Mouse (Mus musculus): Measurements from ENCODE around the gene Actl6b.

Actl6b gene

GRCm38 (mm10) chr5:137529221-137529995, 23.9 kb upstream of the Actl6b start:
- DNase-seq, result no peak

- no peak for DNase-seq
Observed at GRCm38 (mm10) chr5:137530075-137530474, 23.2 kb upstream of the Actl6b start.

- peak; percentile 72 for DNase-seq
Observed at GRCm38 (mm10) chr5:137530588-137531413, 22.5 kb upstream of the Actl6b start.

DNA sequence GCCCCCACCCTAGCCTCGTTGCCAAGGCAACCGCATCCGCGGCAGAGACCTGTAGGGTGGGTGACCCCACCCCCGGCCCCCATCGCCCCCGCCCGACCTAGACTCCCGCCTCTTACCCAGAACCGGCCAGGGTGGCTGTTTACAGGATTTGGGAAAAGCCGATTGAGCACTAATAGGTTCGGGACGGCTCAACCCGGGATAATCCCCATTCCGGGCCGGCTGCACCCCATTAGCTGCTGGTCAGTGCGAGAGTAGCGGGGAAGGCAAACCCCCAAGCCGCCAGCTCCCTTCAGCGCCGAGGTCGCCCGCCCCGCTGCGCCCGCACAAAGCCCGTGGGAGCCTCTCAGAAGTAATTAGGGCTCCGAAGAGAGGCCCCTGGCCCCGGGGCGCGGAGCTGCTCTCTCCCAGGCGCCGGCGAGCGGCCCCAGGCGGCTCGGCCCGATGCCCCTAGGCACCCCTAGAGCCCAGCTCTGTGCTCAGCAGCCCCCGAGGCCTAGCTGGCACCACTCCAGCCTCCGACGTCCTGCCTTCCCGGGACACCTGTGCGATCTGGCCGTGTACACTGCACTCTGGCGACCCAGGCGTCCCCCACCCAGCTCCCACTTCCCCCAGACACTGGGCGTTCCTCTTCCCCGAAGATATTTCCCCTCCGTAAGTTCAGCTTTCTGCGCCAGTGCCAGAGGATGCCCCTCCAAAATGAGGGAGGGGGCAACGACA, 21.7 kb upstream of the Actl6b start:
- peak; percentile 67 for DNase-seq

DNA sequence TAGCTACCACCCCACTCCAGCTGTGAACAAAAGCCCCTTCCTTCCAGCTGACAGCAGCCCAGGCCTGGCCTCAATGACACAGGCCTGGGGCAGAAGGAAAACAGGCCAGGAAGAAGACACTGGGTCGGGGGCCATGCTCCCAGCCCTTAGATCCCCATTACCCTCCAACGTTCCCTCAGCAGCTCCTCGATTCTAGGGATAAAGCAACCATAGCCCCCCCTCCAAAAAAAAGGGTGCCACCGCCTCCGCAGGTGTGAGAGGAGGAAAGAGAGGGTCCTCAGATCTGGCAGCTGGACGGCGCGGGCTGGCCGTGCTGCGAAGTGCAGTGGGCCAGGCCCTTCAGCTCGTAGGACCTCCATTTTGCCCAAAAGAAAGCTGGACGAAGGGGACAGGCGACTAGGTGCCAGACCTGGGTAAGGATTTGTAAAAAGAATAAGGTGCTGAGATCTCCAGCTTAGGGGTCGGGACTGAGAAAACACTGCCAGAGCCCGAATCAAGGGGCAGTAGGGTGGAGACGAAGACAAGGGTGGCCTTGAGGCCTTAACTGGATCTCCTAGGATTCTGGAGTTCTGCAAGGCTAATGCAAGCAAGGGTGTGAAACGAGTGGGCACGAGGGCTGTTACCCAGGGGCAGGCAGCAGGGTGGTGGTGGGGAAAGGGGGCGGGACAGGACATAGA, 21.0 kb upstream of the Actl6b start:
- DNase-seq, result peak; percentile 61

GRCm38 (mm10) chr5:137532808-137533116, 20.6 kb upstream of the Actl6b start:
- no peak for DNase-seq

GRCm38 (mm10) chr5:137533117-137533827, 20.0 kb upstream of the Actl6b start, which contains the start of the genes Epo and Gnb2:
TSS of gene Epo (minus strand) at chr5:137533242.
TSS of gene Gnb2 (minus strand) at chr5:137533510.
- DNase-seq, result peak; percentile 99

DNA sequence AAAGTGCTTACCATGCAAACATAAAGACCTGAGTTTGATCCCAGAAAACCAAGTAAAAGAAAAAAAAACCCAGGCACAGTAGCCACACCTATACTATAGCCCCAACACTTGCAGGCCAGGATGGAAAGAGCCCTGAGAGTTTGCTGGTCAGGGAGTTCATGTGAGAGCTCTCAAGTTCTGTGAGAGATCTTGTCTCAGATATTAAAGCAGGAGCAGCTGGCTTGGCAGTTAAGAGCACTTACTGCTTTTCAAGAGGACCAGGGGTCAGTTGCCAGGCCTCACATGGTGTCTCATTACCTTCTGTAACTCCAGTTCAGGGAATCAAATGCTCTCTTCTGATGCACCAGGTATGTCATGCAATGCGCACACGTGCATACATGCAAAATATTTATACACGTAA, 18.6 kb upstream of the Actl6b start:
- DNase-seq, result no peak

DNA sequence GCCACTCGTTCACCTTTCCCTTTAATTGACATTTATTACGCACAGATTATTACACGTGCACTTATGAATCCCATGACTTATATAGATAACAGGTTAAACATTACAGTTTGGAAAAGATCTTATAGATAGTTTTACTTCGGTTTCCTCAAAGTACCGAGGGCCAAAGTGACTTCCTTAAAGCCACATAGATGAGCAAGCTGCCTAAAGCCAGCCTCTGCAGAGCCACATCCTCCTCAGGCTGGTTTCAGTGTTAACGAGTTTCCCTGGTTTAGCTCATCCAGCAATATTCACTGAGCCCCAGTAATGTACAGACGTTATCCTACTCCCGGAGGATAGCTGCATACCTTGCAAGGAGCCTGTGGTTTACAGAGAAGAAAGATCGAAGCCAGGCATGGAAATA, 18.0 kb upstream of the Actl6b start:
- no peak for DNase-seq

- no peak for DNase-seq
Observed at GRCm38 (mm10) chr5:137537461-137537860, 15.9 kb upstream of the Actl6b start.

DNA sequence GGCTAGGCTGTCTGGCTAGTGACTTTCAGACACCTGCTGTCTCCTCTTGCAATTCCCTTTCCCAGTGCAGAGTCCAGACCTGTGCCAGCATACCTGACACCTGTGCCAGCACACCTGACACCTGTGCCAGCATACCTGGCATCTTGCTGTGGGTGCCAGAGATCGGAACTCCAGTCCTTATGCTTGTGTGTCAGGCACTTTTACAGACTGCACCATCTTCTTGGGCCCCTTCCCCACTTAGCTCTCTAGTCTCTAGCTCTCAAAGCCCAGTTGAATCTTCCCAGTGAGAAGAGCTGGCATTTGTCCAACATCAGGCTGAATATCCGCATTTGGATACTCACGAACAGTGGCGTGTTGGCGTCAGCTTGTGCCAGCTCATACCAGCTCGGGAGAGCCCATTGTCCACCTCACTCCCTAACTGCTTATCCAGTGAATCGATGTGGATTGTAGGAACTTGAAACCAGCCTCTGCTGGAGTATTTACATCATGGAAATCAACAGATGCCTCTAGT, 14.0 kb upstream of the Actl6b start:
- no peak for DNase-seq

GRCm38 (mm10) chr5:137540991-137541390, 12.3 kb upstream of the Actl6b start:
- no peak for DNase-seq

- DNase-seq, result no peak
Observed at GRCm38 (mm10) chr5:137541768-137542540, 11.4 kb upstream of the Actl6b start.

DNA sequence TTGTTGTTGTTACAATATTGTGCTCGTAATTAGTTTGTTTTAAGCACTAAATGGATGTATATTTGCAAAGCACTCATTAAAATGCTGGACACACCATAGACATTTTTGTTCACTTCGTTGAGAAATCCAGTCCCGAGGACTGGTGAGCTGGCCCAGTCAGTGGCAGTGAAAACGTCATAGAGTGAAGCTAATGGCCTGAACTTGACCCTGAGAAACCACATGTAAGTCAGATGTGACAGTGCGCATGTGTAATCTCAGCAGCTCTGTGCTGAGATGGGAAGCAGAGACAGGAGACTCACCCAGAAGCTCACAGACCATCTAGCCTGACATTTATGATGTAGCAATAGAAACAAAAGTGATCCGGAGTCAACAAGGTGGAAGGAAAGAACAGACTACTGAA, 8.4 kb upstream of the Actl6b start:
- DNase-seq, result no peak

GRCm38 (mm10) chr5:137545596-137545995, 7.7 kb upstream of the Actl6b start:
- no peak for DNase-seq

DNA sequence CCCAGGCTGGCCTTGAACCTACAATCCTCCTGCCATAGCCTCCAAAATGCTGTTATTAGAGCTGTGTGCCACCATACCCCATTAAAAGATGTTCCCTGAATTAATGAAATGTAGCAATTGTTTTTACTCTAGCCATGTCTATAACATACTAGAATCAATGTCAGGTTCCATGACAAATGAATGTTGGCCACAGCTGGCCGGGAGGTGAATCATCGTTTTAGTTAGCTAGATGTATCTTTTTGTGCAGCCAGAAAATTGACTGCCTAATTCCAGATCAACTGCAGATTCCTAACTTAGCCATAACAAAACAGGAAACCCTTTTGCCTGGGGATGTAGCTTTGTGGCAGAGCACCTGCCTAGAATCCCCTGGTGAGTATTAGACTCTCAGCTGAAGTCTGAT, 3.5 kb upstream of the Actl6b start:
- DNase-seq, result no peak

- DNase-seq, result no peak
Observed at GRCm38 (mm10) chr5:137551119-137551518, 2.2 kb upstream of the Actl6b start.

DNA sequence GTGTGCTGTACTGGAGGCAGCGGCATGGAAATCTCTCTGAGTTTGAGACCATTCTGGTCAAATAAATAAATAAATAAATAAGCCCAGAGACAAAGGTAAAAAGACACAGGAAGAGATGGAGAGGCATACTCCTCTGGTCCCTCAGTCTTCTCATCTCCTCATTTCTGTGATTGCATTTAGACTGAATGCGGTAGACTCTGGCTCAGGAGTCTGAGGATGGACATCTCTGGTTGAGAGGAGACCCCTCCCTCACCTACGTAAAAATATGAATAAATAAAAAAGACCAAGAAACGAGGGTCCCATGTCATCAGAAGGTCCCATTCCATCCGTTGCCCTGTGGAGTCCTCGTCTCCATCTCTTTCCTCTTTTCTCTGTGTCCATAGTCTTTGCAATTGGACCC, 317 bp upstream of the Actl6b start:
- no peak for DNase-seq

- DNase-seq, result no peak
Observed at GRCm38 (mm10) chr5:137553898-137554297, 581 bp downstream of the Actl6b start.

- DNase-seq, result no peak
Observed at GRCm38 (mm10) chr5:137561556-137561955, 8.2 kb downstream of the Actl6b start.

- no peak for DNase-seq
Observed at GRCm38 (mm10) chr5:137562965-137563364, 9.6 kb downstream of the Actl6b start.
